Mouse (Mus musculus) liver, postnatal 0 days (tissue): ENCODE data around the gene Hoxb1.

Experiments
- CTCF ChIP-seq: sonication (generic); IDR thresholded peaks from 2 replicates; pipeline ENCODE4 v1.5.1; 2016; ENCODE audit warnings: antibody characterized with exemption, low read depth
- EP300 ChIP-seq: IDR thresholded peaks from 2 replicates; pipeline ENCODE4 v1.6.1; 2016; ENCODE audit warnings: antibody characterized with exemption, low read depth, mild to moderate bottlenecking

- TF ChIP-seq CTCF, result no peak
- no peak for TF ChIP-seq EP300
These were observed 32.9 kb upstream of the Hoxb1 start for GRCm38 (mm10) chr11:96332618-96333032.
